Mouse (Mus musculus) bone marrow, adult 2 months (tissue): Measurements from ENCODE around the gene Clcc1.

Experiments
- CTCF ChIP-seq: fragments of 200-500 bp; IDR thresholded peaks from 2 replicates; pipeline ENCODE4 v1.5.1; 2011; ENCODE audit warnings: low read length, control low read depth; ENCODE audit not compliant: control insufficient read depth, insufficient read depth
- POLR2A ChIP-seq: fragments of 200-500 bp; IDR thresholded peaks from 2 replicates; pipeline ENCODE4 v1.6.1; 2011; ENCODE audit warnings: low read depth, mild to moderate bottlenecking, control low read depth, low read length, borderline replicate concordance; ENCODE audit not compliant: control insufficient read depth

DNA sequence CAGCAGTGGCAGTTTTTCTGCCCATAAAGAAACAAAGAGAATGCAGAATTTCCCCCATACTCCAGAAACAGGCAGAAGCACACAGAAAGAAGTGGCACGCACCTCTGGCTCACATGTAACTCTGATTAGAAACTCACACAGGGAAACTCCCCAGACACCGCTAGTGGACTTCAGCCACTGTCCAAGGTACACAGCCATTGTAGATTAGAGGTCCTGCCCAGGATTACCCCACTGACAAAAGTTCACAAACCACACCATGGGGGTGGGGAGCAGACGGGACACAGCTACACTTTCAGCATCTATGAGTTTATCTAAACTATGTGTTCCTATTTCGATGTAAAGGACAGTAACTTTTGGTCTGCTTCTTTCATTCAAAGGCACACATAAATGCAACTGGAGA, 61.1 kb downstream of the Clcc1 start:
- TF ChIP-seq CTCF (no peak), POLR2A (no peak)
